Mouse (Mus musculus) heart, adult 2 months (tissue): ENCODE results near the gene Txlna. TPM values are rescaled to one million over a fixed set of nuclear protein-coding genes. Genes with fewer than 3 reads are reported as not detected.

Source experiments
- DNase-seq, 2 experiments: peaks; one replicate each; pipeline ENCODE4 v3.0.0; 2021
- H3K27ac ChIP-seq: fragments of 200-600 bp; 2 replicates; pipeline ENCODE4 v1.8.1; 2022
- H3K27me3 ChIP-seq: fragments of 200-500 bp; 2 replicates; pipeline ENCODE4 v1.6.1; 2012; ENCODE audit warnings: mild to moderate bottlenecking, low read length, inconsistent platforms, mixed read lengths; ENCODE audit not compliant: control insufficient read depth, insufficient read depth
- H3K36me3 ChIP-seq: fragments of 200-500 bp; 2 replicates; pipeline ENCODE4 v1.6.1; 2012; ENCODE audit warnings: low read length, inconsistent platforms; ENCODE audit not compliant: control insufficient read depth, insufficient read depth
- H3K4me1 ChIP-seq: fragments of 200-500 bp; 2 replicates; pipeline ENCODE4 v1.6.1; 2011; ENCODE audit warnings: low read length; ENCODE audit not compliant: control insufficient read depth, insufficient read depth
- H3K4me3 ChIP-seq: fragments of 200-600 bp; 2 replicates; pipeline ENCODE4 v1.8.1; 2022
- H3K79me2 ChIP-seq: fragments of 200-500 bp; replicated peaks from 2 replicates; pipeline ENCODE4 v1.6.1; 2012; ENCODE audit warnings: mild to moderate bottlenecking, inconsistent platforms, low read length, moderate library complexity, mixed read lengths; ENCODE audit not compliant: control insufficient read depth, insufficient read depth
- H3K9ac ChIP-seq: fragments of 200-500 bp; 2 replicates; pipeline ENCODE4 v1.6.1; 2012; ENCODE audit warnings: low read depth, mild to moderate bottlenecking, control low read depth, inconsistent platforms, low read length, mixed read lengths
- CTCF ChIP-seq: fragments of 200-600 bp; IDR thresholded peaks from 2 replicates; pipeline ENCODE4 v1.8.1; 2022; ENCODE audit warnings: antibody characterized with exemption, mild to moderate bottlenecking, moderate library complexity
- EP300 ChIP-seq: fragments of 200-500 bp; IDR thresholded peaks from 2 replicates; pipeline ENCODE4 v1.6.1; 2011; ENCODE audit warnings: low read depth, low read length, control low read depth; ENCODE audit not compliant: insufficient read depth
- POLR2A ChIP-seq: fragments of 200-500 bp; IDR thresholded peaks from 2 replicates; pipeline ENCODE4 v1.6.1; 2011; ENCODE audit warnings: mild to moderate bottlenecking, low read depth, low read length, control low read depth; ENCODE audit not compliant: insufficient read depth
- WGBS: fragments of 180-500 bp; shearing (Covaris S2); methylation state at CpG from one replicate; pipeline ENCODE4 v1.1.7; 2018; 5-methylcytosine and 5-hydroxymethylcytosine counted together
- intact Hi-C: fragments of 180-260 bp; cut with DNase I; formaldehyde crosslinking; loops from one replicate; pipeline ENCODE4 v1.15.1; 2025
- polyA plus RNA-seq: library from polyadenylated mRNA; depleted of rRNA; stranded (reverse); fragments of >200 nt; gene quantifications from 2 replicates; pipeline ENCODE4 v1.2.3, GENCODE M21; 2012
- total RNA-seq, 2 experiments: library from RNA; stranded (reverse); gene quantifications; 2 replicates each; pipeline ENCODE4 v1.2.3; 2021

Txlna gene
- total and polyA plus RNA-seq, 3 experiments = 13.7 to 27.2 (median 25.6) TPM

- Histone ChIP-seq H3K4me1 (no peaks in the 10 kb centered on the region), H3K27ac (no peak overlapping the region), H3K36me3 (peaks cover 3% of the 10 kb centered on the region; the same call in 1 of the 2 replicates), H3K27me3 (no peaks in the 10 kb centered on the region), H3K79me2 (no peaks in the 10 kb centered on the region), H3K9ac (no peak overlapping the region), H3K4me3 (no peak overlapping the region)
- no peak for TF ChIP-seq EP300
- no peak for TF ChIP-seq CTCF
- no peak for TF ChIP-seq POLR2A
- WGBS = 93% methylated on average over 8 of the region's 8 CpGs
- DNase-seq = no peak
- intact Hi-C loops = no loop called here
These were observed 9.5 kb upstream of the Txlna start for GRCm38 (mm10) chr4:129650359-129650758.

- no peak overlapping the region for H3K9ac ChIP-seq
- no peak for DNase-seq
- no peaks in the 10 kb centered on the region for H3K79me2 ChIP-seq
- no peaks in the 10 kb centered on the region for H3K4me1 ChIP-seq
- intact Hi-C loops = no loop called here
- TF ChIP-seq CTCF (no peak), EP300 (no peak), POLR2A (no peak)
- H3K27me3 ChIP-seq = no peaks in the 10 kb centered on the region
- WGBS = 42% methylated on average over 1 of the region's 1 CpGs
- H3K36me3 ChIP-seq = peaks cover 3% of the 10 kb centered on the region; the same call in 1 of the 2 replicates
- H3K4me3 ChIP-seq = no peak overlapping the region
- H3K27ac ChIP-seq = no peak overlapping the region
These were observed 7.8 kb upstream of the Txlna start for GRCm38 (mm10) chr4:129648656-129649055.

- Histone ChIP-seq H3K4me1 (no peaks in the 10 kb centered on the region), H3K9ac (no peak overlapping the region), H3K27me3 (no peaks in the 10 kb centered on the region), H3K27ac (no peak overlapping the region), H3K36me3 (no peaks in the 10 kb centered on the region), H3K4me3 (no peak overlapping the region), H3K79me2 (no peaks in the 10 kb centered on the region)
- WGBS = 78% methylated on average over 6 of the region's 6 CpGs
- TF ChIP-seq POLR2A (no peak), EP300 (no peak), CTCF (no peak)
- intact Hi-C loops = no loop called here
- no peak for DNase-seq
These were observed 4.3 kb upstream of the Txlna start for GRCm38 (mm10) chr4:129645204-129645603.

- Histone ChIP-seq H3K79me2 (no peaks in the 10 kb centered on the region; the same call in 1 of the 2 replicates), H3K4me3 (no peak overlapping the region), H3K36me3 (peaks cover 4% of the 10 kb centered on the region; the same call in 1 of the 2 replicates), H3K27me3 (no peaks in the 10 kb centered on the region), H3K9ac (no peak overlapping the region), H3K4me1 (peaks cover 2% of the 10 kb centered on the region), H3K27ac (no peak overlapping the region; the same call in 1 of the 2 replicates)
- no peak for TF ChIP-seq POLR2A
- no peak for TF ChIP-seq CTCF
- TF ChIP-seq EP300 = no peak
- 50% methylated on average over 5 of the region's 5 CpGs for WGBS
- DNase-seq = no peak
- intact Hi-C loops = loop anchor here (2.0 kb wide), 1 partner anchor 29 kb away; no protein-coding TSS in a partner anchor
These were observed 891 bp upstream of the Txlna start for GRCm38 (mm10) chr4:129641756-129642155.

GRCm38 (mm10) chr4:129640101-129640637, 696 bp downstream of the Txlna start:
- H3K4me3 ChIP-seq = peak overlapping the region; percentile 60
- H3K27ac ChIP-seq = peak overlapping the region; percentile 83
- H3K4me1 ChIP-seq = peaks cover 2% of the 10 kb centered on the region
- TF ChIP-seq CTCF (no peak), POLR2A (no peak), EP300 (no peak)
- peaks cover 4% of the 10 kb centered on the region; the same call in 1 of the 2 replicates for H3K36me3 ChIP-seq
- peak; percentile 61 to 63 for DNase-seq
- no peaks in the 10 kb centered on the region for H3K27me3 ChIP-seq
- under 1% methylated on average over 17 of the region's 17 CpGs for WGBS
- no peaks in the 10 kb centered on the region; the same call in 1 of the 2 replicates for H3K79me2 ChIP-seq
- intact Hi-C loops = loop anchor here (1.0 kb wide), 1 partner anchor 16 kb away; no protein-coding TSS in a partner anchor
- H3K9ac ChIP-seq = peak overlapping the region; percentile 89

- peaks cover 2% of the 10 kb centered on the region for H3K4me1 ChIP-seq
- H3K9ac ChIP-seq = 0 out of 2 replicates have a peak overlapping the region, but pooled peaks have one; percentile 8
- H3K79me2 ChIP-seq = no peaks in the 10 kb centered on the region; the same call in 1 of the 2 replicates
- intact Hi-C loops = no loop called here
- H3K27ac ChIP-seq = no peak overlapping the region; the same call in 1 of the 2 replicates
- no peaks in the 10 kb centered on the region for H3K27me3 ChIP-seq
- WGBS = 67% methylated on average over 15 of the region's 15 CpGs
- H3K4me3 ChIP-seq = no peak overlapping the region
- no peak for TF ChIP-seq EP300
- TF ChIP-seq CTCF = no peak
- no peak for TF ChIP-seq POLR2A
- DNase-seq = no peak
- peaks cover 4% of the 10 kb centered on the region; the same call in 1 of the 2 replicates for H3K36me3 ChIP-seq
These were observed 1.6 kb downstream of the Txlna start for GRCm38 (mm10) chr4:129639221-129639620.
